Mouse (Mus musculus): Measurements from ENCODE around the gene Glp2r. TPM values are rescaled to one million over a fixed set of nuclear protein-coding genes. Genes with fewer than 3 reads are reported as not detected.

Glp2r gene
- total and polyA plus RNA-seq, 2 experiments from 2014 or later = 0.09 TPM; not detected in 1

DNA sequence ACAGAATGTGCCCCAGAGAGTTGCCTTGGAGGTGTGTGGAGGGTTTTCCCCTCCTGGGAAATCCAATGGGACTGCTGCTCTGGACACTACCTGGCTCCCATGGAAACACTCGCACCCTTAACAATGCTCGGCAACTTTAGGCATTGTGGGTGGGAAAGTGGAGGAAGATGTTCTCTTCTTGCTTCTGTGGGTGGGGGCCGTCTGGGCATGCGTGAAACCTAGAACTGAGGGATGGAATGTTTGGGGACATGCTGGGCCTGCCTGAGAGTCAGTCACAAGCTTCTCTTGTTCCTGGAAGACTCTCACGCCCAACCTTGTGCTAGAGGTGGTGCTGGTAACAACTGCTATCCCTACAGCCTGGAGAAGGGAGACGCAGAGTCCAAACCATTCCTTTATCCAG, 106.0 kb downstream of the Glp2r start:
- no peak overlapping the region for H3K4me3 ChIP-seq (ENCODE audit: low read length)
- H3K27ac ChIP-seq = no peak overlapping the region
- ATAC-seq (no peak), DNase-seq (ENCODE audit: low spot score) (no peak)
- no peak overlapping the region for H3K9ac ChIP-seq (replicated peaks; ENCODE audit: low read length)
- H3K27me3 ChIP-seq (ENCODE audit: insufficient read depth, low read length) = no peaks in the 10 kb centered on the region
- TF ChIP-seq CTCF (IDR thresholded peaks at IDR 0.05; ENCODE audit: low read depth) = no peak
- no peak overlapping the region for H3K4me2 ChIP-seq (ENCODE audit: low read depth, low read length)
- 85% methylated on average over 6 of the region's 6 CpGs for WGBS
- no peaks in the 10 kb centered on the region for H3K9me3 ChIP-seq (ENCODE audit: low read length)
- peaks cover 8% of the 10 kb centered on the region; the same call in 1 of the 2 replicates for H3K4me1 ChIP-seq (ENCODE audit: insufficient read depth, low read length)
- no peaks in the 10 kb centered on the region; the same call in 1 of the 2 replicates for H3K36me3 ChIP-seq (ENCODE audit: insufficient read depth, low read length)

- 83% methylated on average over 3 of the region's 3 CpGs for WGBS
- Histone ChIP-seq H3K4me2 (ENCODE audit: low read depth, low read length) (no peak overlapping the region), H3K27ac (no peak overlapping the region), H3K9me3 (ENCODE audit: low read length) (no peaks in the 10 kb centered on the region), H3K4me1 (ENCODE audit: insufficient read depth, low read length) (peaks cover 8% of the 10 kb centered on the region; the same call in 1 of the 2 replicates), H3K36me3 (ENCODE audit: insufficient read depth, low read length) (no peaks in the 10 kb centered on the region; the same call in 1 of the 2 replicates), H3K4me3 (ENCODE audit: low read length) (no peak overlapping the region), H3K27me3 (ENCODE audit: insufficient read depth, low read length) (no peaks in the 10 kb centered on the region), H3K9ac (replicated peaks; ENCODE audit: low read length) (no peak overlapping the region)
- DNase-seq (ENCODE audit: low spot score) = no peak
- no peak for TF ChIP-seq CTCF (IDR thresholded peaks at IDR 0.05; ENCODE audit: low read depth)
- ATAC-seq = no peak
Measured at GRCm38 (mm10) chr11:67664261-67664660, 106.7 kb downstream of the Glp2r start.

DNA sequence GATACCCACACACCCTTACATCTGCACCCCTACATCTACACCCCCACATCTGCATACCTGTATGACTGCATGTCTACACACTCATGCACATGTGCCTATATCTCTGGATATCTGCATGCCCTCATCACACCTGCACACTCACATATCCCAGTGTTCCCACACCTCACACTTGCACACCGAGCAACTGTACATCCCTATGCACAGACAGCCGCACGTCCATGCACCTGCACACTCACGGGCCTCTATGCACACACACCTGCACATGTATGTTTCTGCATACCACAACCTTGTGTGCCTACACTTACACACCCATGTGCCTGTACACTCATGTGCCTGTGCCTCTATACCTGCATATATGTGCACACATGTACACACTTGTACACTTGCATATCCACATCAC, 107.5 kb downstream of the Glp2r start:
- H3K27ac ChIP-seq = no peak overlapping the region
- WGBS = 93% methylated on average over 4 of the region's 4 CpGs
- no peak for DNase-seq (ENCODE audit: low spot score)
- H3K4me1 ChIP-seq (ENCODE audit: insufficient read depth, low read length) = peaks cover 8% of the 10 kb centered on the region; the same call in 1 of the 2 replicates
- no peak overlapping the region for H3K4me2 ChIP-seq (ENCODE audit: low read depth, low read length)
- no peak for TF ChIP-seq CTCF (IDR thresholded peaks at IDR 0.05; ENCODE audit: low read depth)
- no peaks in the 10 kb centered on the region for H3K27me3 ChIP-seq (ENCODE audit: insufficient read depth, low read length)
- H3K36me3 ChIP-seq (ENCODE audit: insufficient read depth, low read length) = no peaks in the 10 kb centered on the region; the same call in 1 of the 2 replicates
- H3K9ac ChIP-seq (replicated peaks; ENCODE audit: low read length) = no peak overlapping the region
- H3K4me3 ChIP-seq (ENCODE audit: low read length) = no peak overlapping the region
- no peaks in the 10 kb centered on the region for H3K9me3 ChIP-seq (ENCODE audit: low read length)
- no peak for ATAC-seq

- WGBS = 90% methylated on average over 8 of the region's 8 CpGs
- no peak for TF ChIP-seq CTCF (IDR thresholded peaks at IDR 0.05; ENCODE audit: low read depth)
Measured at GRCm38 (mm10) chr11:67661465-67661864, 109.5 kb downstream of the Glp2r start.

DNA sequence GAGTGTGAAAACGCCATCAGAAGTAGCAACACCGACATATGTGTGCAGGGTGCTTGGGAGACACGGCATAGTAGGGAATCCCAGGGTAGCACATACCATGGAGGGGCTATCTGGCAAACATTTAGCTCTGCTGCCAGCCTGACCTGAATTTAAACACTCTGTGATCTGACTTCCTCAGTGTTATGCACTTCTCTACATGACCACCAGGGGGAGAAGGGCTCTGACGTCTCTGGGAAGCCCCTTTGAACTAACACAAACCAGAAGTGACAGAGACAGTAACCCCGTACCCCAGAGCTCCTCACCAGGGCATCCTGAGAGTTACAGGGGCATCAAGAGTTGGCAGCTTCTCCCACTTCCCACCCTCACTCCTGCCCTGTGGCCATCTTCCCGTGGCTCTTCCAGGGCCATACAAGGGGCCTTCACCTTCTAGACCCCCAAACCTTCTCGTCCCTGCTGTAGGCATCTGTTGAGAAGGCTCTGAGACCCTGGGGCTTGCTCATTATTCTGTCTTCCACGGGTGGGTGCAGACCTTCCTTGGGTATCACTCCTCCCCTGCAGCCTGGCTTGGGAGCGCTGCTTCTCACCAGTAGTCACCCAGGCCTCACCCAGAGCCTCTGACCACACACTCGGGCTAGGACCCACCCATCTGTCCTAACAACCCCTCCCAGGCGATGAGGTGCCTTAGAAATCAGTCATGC, 113.1 kb downstream of the Glp2r start:
- WGBS = 46% methylated on average over 11 of the region's 11 CpGs
- no peak overlapping the region for H3K4me2 ChIP-seq (ENCODE audit: low read depth, low read length)
- H3K9ac ChIP-seq (replicated peaks; ENCODE audit: low read length) = no peak overlapping the region
- H3K27ac ChIP-seq = no peak overlapping the region
- no peaks in the 10 kb centered on the region for H3K27me3 ChIP-seq (ENCODE audit: insufficient read depth, low read length)
- H3K9me3 ChIP-seq (ENCODE audit: low read length) = no peaks in the 10 kb centered on the region
- H3K4me1 ChIP-seq (ENCODE audit: insufficient read depth, low read length) = peaks cover 16% of the 10 kb centered on the region
- no peaks in the 10 kb centered on the region for H3K36me3 ChIP-seq (ENCODE audit: insufficient read depth, low read length)
- peak; percentile 16; the same call in 1 of the 2 replicates for ATAC-seq
- no peak overlapping the region for H3K4me3 ChIP-seq (ENCODE audit: low read length)
- DNase-seq (ENCODE audit: low spot score) = peak; percentile 82
- TF ChIP-seq CTCF (IDR thresholded peaks at IDR 0.05; ENCODE audit: low read depth) = peak; percentile 92

More at GRCm38 (mm10) chr11:67661465-67661864, 109.5 kb downstream of the Glp2r start:
- no peaks in the 10 kb centered on the region for H3K4me1 ChIP-seq (ENCODE audit: insufficient read depth, low read length)
- no peak overlapping the region for H3K4me3 ChIP-seq (ENCODE audit: low read length)
- DNase-seq (ENCODE audit: low spot score) (no peak), ATAC-seq (no peak)
- no peak overlapping the region for H3K27ac ChIP-seq
- no peaks in the 10 kb centered on the region for H3K27me3 ChIP-seq (ENCODE audit: insufficient read depth, low read length)
- H3K36me3 ChIP-seq (ENCODE audit: insufficient read depth, low read length) = no peaks in the 10 kb centered on the region; the same call in 1 of the 2 replicates
- no peaks in the 10 kb centered on the region for H3K9me3 ChIP-seq (ENCODE audit: low read length)
- no peak overlapping the region for H3K9ac ChIP-seq (replicated peaks; ENCODE audit: low read length)
- H3K4me2 ChIP-seq (ENCODE audit: low read depth, low read length) = no peak overlapping the region

DNA sequence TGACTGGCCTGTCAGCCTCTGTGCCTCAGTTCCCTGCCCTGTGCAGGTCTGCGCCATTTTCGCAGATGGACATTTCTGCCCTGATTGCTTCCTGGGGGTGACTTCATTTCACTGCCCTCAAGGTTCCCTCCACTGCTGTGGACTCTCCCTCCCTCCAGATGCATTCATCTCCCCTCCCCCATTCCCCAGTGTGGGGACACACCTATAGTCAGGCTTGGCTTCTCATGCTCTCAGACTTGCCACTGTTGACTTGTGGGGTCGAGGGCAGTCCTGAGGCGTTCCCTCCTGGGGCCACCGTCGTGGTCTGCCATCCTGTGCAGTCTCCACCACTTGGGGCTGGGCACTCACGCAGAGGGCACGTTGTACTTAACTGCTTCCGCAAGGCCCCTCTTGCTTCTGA, 114.1 kb downstream of the Glp2r start:
- no peak for ATAC-seq
- H3K36me3 ChIP-seq (ENCODE audit: insufficient read depth, low read length) = no peaks in the 10 kb centered on the region
- no peak overlapping the region for H3K4me3 ChIP-seq (ENCODE audit: low read length)
- WGBS = 89% methylated on average over 9 of the region's 9 CpGs
- H3K4me1 ChIP-seq (ENCODE audit: insufficient read depth, low read length) = peaks cover 20% of the 10 kb centered on the region
- TF ChIP-seq CTCF (IDR thresholded peaks at IDR 0.05; ENCODE audit: low read depth) = no peak
- no peaks in the 10 kb centered on the region for H3K27me3 ChIP-seq (ENCODE audit: insufficient read depth, low read length)
- no peak overlapping the region for H3K4me2 ChIP-seq (ENCODE audit: low read depth, low read length)
- DNase-seq (ENCODE audit: low spot score) = no peak
- no peak overlapping the region for H3K27ac ChIP-seq
- H3K9me3 ChIP-seq (ENCODE audit: low read length) = no peaks in the 10 kb centered on the region
- no peak overlapping the region for H3K9ac ChIP-seq (replicated peaks; ENCODE audit: low read length)

- WGBS = 87% methylated on average over 7 of the region's 7 CpGs
- TF ChIP-seq CTCF (IDR thresholded peaks at IDR 0.05; ENCODE audit: low read depth) = no peak
- no peaks in the 10 kb centered on the region for H3K9me3 ChIP-seq (ENCODE audit: low read length)
- no peak for ATAC-seq
- H3K4me2 ChIP-seq (ENCODE audit: low read depth, low read length) = no peak overlapping the region
- no peak overlapping the region for H3K27ac ChIP-seq
- no peaks in the 10 kb centered on the region for H3K27me3 ChIP-seq (ENCODE audit: insufficient read depth, low read length)
- peaks cover 20% of the 10 kb centered on the region for H3K4me1 ChIP-seq (ENCODE audit: insufficient read depth, low read length)
- H3K4me3 ChIP-seq (ENCODE audit: low read length) = no peak overlapping the region
- H3K36me3 ChIP-seq (ENCODE audit: insufficient read depth, low read length) = no peaks in the 10 kb centered on the region
- no peak overlapping the region for H3K9ac ChIP-seq (replicated peaks; ENCODE audit: low read length)
- DNase-seq (ENCODE audit: low spot score) = no peak
Measured at GRCm38 (mm10) chr11:67656366-67656765, 114.6 kb downstream of the Glp2r start.
